Mouse (Mus musculus) embryonic fibroblast, embryonic 13.5 days (primary cell): ENCODE measurements around the gene Mylk3.

ENCODE experiments used
- CTCF ChIP-seq: IDR thresholded peaks from 2 replicates; pipeline ENCODE4 v1.5.1; 2011; ENCODE audit warnings: mild to moderate bottlenecking, control low read depth, low read length, moderate library complexity, borderline replicate concordance; ENCODE audit not compliant: insufficient read depth
- POLR2A ChIP-seq: IDR thresholded peaks from 2 replicates; pipeline ENCODE4 v1.6.1; 2011; ENCODE audit warnings: low read depth, mild to moderate bottlenecking, control low read depth, low read length, moderate library complexity

- TF ChIP-seq CTCF: no peak
- no peak for TF ChIP-seq POLR2A
Observed at GRCm38 (mm10) chr8:85421329-85421728, 35.2 kb upstream of the Mylk3 start.
